Mouse (Mus musculus): ENCODE measurements around the gene Rasgrp3. TPM values are rescaled to one million over a fixed set of nuclear protein-coding genes. Genes with fewer than 3 reads are reported as not detected.

The Rasgrp3 gene
- polyA plus RNA-seq, 1 experiment from 2014 or later, result 9.8 TPM

GRCm38 (mm10) chr17:75498241-75498651, 62.5 kb downstream of the Rasgrp3 start:
- H3K9me3 ChIP-seq (ENCODE audit: control insufficient read depth, low read length), result no peaks in the 10 kb centered on the region
- WGBS, result 89% methylated on average over 6 of the region's 6 CpGs
- H3K4me2 ChIP-seq, result no peak overlapping the region
- no peaks in the 10 kb centered on the region for H3K36me3 ChIP-seq (ENCODE audit: control insufficient read depth, insufficient read depth, low read length)
- ATAC-seq (replicated peaks; ENCODE audit: low FRiP score) (no peak), DNase-seq (ENCODE audit: low spot score) (no peak)
- no peak overlapping the region for H3K27ac ChIP-seq (ENCODE audit: low read depth, low read length)
- no peaks in the 10 kb centered on the region for H3K4me1 ChIP-seq (replicated peaks; ENCODE audit: control insufficient read depth, insufficient read depth, low read length)
- H3K9ac ChIP-seq (ENCODE audit: low read depth, low read length), result no peak overlapping the region
- H3K27me3 ChIP-seq (replicated peaks; ENCODE audit: control insufficient read depth, insufficient read depth, low read length), result no peaks in the 10 kb centered on the region
- no peak overlapping the region for H3K4me3 ChIP-seq (ENCODE audit: low read depth, low read length)

GRCm38 (mm10) chr17:75503031-75503430, 67.3 kb downstream of the Rasgrp3 start:
- Histone ChIP-seq H3K4me3 (ENCODE audit: low read depth, low read length) (no peak overlapping the region), H3K36me3 (ENCODE audit: control insufficient read depth, insufficient read depth, low read length) (no peaks in the 10 kb centered on the region), H3K4me1 (replicated peaks; ENCODE audit: control insufficient read depth, insufficient read depth, low read length) (no peaks in the 10 kb centered on the region), H3K9ac (ENCODE audit: low read depth, low read length) (no peak overlapping the region), H3K27ac (ENCODE audit: low read depth, low read length) (no peak overlapping the region), H3K4me2 (no peak overlapping the region), H3K9me3 (ENCODE audit: control insufficient read depth, low read length) (no peaks in the 10 kb centered on the region), H3K27me3 (replicated peaks; ENCODE audit: control insufficient read depth, insufficient read depth, low read length) (no peaks in the 10 kb centered on the region)
- ATAC-seq (replicated peaks; ENCODE audit: low FRiP score) (no peak), DNase-seq (ENCODE audit: low spot score) (no peak)
- WGBS, result 87% methylated on average over 3 of the region's 3 CpGs

GRCm38 (mm10) chr17:75505053-75505452, 69.4 kb downstream of the Rasgrp3 start:
- Histone ChIP-seq H3K9me3 (ENCODE audit: control insufficient read depth, low read length) (no peaks in the 10 kb centered on the region), H3K36me3 (ENCODE audit: control insufficient read depth, insufficient read depth, low read length) (no peaks in the 10 kb centered on the region), H3K4me2 (no peak overlapping the region), H3K27me3 (replicated peaks; ENCODE audit: control insufficient read depth, insufficient read depth, low read length) (no peaks in the 10 kb centered on the region), H3K4me3 (ENCODE audit: low read depth, low read length) (no peak overlapping the region), H3K27ac (ENCODE audit: low read depth, low read length) (no peak overlapping the region), H3K9ac (ENCODE audit: low read depth, low read length) (no peak overlapping the region), H3K4me1 (replicated peaks; ENCODE audit: control insufficient read depth, insufficient read depth, low read length) (no peaks in the 10 kb centered on the region)
- ATAC-seq (replicated peaks; ENCODE audit: low FRiP score) (no peak), DNase-seq (ENCODE audit: low spot score) (no peak)
- WGBS, result 82% methylated on average over 5 of the region's 5 CpGs

GRCm38 (mm10) chr17:75506097-75506675, 70.5 kb downstream of the Rasgrp3 start:
- WGBS, result 85% methylated on average over 10 of the region's 10 CpGs
- DNase-seq (ENCODE audit: low spot score), result no peak
- H3K36me3 ChIP-seq (ENCODE audit: control insufficient read depth, insufficient read depth, low read length), result no peaks in the 10 kb centered on the region
- no peak overlapping the region for H3K4me2 ChIP-seq
- no peak overlapping the region for H3K4me3 ChIP-seq (ENCODE audit: low read depth, low read length)
- H3K9me3 ChIP-seq (ENCODE audit: control insufficient read depth, low read length), result no peaks in the 10 kb centered on the region
- no peak for ATAC-seq (replicated peaks; ENCODE audit: low FRiP score)
- H3K4me1 ChIP-seq (replicated peaks; ENCODE audit: control insufficient read depth, insufficient read depth, low read length), result no peaks in the 10 kb centered on the region
- H3K27ac ChIP-seq (ENCODE audit: low read depth, low read length), result no peak overlapping the region
- H3K9ac ChIP-seq (ENCODE audit: low read depth, low read length), result no peak overlapping the region
- no peaks in the 10 kb centered on the region for H3K27me3 ChIP-seq (replicated peaks; ENCODE audit: control insufficient read depth, insufficient read depth, low read length)

- Histone ChIP-seq H3K27me3 (replicated peaks; ENCODE audit: control insufficient read depth, insufficient read depth, low read length) (no peaks in the 10 kb centered on the region), H3K27ac (ENCODE audit: low read depth, low read length) (no peak overlapping the region), H3K4me3 (ENCODE audit: low read depth, low read length) (no peak overlapping the region), H3K4me2 (no peak overlapping the region), H3K4me1 (replicated peaks; ENCODE audit: control insufficient read depth, insufficient read depth, low read length) (no peaks in the 10 kb centered on the region), H3K9ac (ENCODE audit: low read depth, low read length) (no peak overlapping the region), H3K36me3 (ENCODE audit: control insufficient read depth, insufficient read depth, low read length) (no peaks in the 10 kb centered on the region), H3K9me3 (ENCODE audit: control insufficient read depth, low read length) (no peaks in the 10 kb centered on the region)
- WGBS, result 79% methylated on average over 10 of the region's 10 CpGs
- DNase-seq (ENCODE audit: low spot score) (no peak), ATAC-seq (replicated peaks; ENCODE audit: low FRiP score) (no peak)
These were observed 71.3 kb downstream of the Rasgrp3 start for GRCm38 (mm10) chr17:75506708-75507641.

- Histone ChIP-seq H3K4me3 (ENCODE audit: low read depth, low read length) (no peak overlapping the region), H3K36me3 (ENCODE audit: control insufficient read depth, insufficient read depth, low read length) (no peaks in the 10 kb centered on the region), H3K4me2 (no peak overlapping the region), H3K27ac (ENCODE audit: low read depth, low read length) (no peak overlapping the region), H3K4me1 (replicated peaks; ENCODE audit: control insufficient read depth, insufficient read depth, low read length) (no peaks in the 10 kb centered on the region), H3K9ac (ENCODE audit: low read depth, low read length) (no peak overlapping the region), H3K27me3 (replicated peaks; ENCODE audit: control insufficient read depth, insufficient read depth, low read length) (no peaks in the 10 kb centered on the region), H3K9me3 (ENCODE audit: control insufficient read depth, low read length) (no peaks in the 10 kb centered on the region)
- WGBS, result 90% methylated on average over 5 of the region's 5 CpGs
- DNase-seq (ENCODE audit: low spot score) (no peak), ATAC-seq (replicated peaks; ENCODE audit: low FRiP score) (no peak)
These were observed 73.6 kb downstream of the Rasgrp3 start for GRCm38 (mm10) chr17:75509257-75509656.

- WGBS, result 57% methylated on average over 4 of the region's 4 CpGs
- no peaks in the 10 kb centered on the region for H3K4me1 ChIP-seq (replicated peaks; ENCODE audit: control insufficient read depth, insufficient read depth, low read length)
- no peak overlapping the region for H3K4me2 ChIP-seq
- no peaks in the 10 kb centered on the region for H3K36me3 ChIP-seq (ENCODE audit: control insufficient read depth, insufficient read depth, low read length)
- ATAC-seq (replicated peaks; ENCODE audit: low FRiP score) (no peak), DNase-seq (ENCODE audit: low spot score) (no peak)
- no peaks in the 10 kb centered on the region for H3K9me3 ChIP-seq (ENCODE audit: control insufficient read depth, low read length)
- H3K4me3 ChIP-seq (ENCODE audit: low read depth, low read length), result no peak overlapping the region
- H3K27me3 ChIP-seq (replicated peaks; ENCODE audit: control insufficient read depth, insufficient read depth, low read length), result no peaks in the 10 kb centered on the region
- H3K27ac ChIP-seq (ENCODE audit: low read depth, low read length), result no peak overlapping the region
- no peak overlapping the region for H3K9ac ChIP-seq (ENCODE audit: low read depth, low read length)
These were observed 80.9 kb downstream of the Rasgrp3 start for GRCm38 (mm10) chr17:75516591-75516990.

GRCm38 (mm10) chr17:75518181-75518901, 82.6 kb downstream of the Rasgrp3 start:
- Histone ChIP-seq H3K4me2 (no peak overlapping the region), H3K36me3 (ENCODE audit: control insufficient read depth, insufficient read depth, low read length) (no peaks in the 10 kb centered on the region), H3K27me3 (replicated peaks; ENCODE audit: control insufficient read depth, insufficient read depth, low read length) (no peaks in the 10 kb centered on the region), H3K4me1 (replicated peaks; ENCODE audit: control insufficient read depth, insufficient read depth, low read length) (no peaks in the 10 kb centered on the region), H3K9me3 (ENCODE audit: control insufficient read depth, low read length) (no peaks in the 10 kb centered on the region), H3K27ac (ENCODE audit: low read depth, low read length) (no peak overlapping the region), H3K4me3 (ENCODE audit: low read depth, low read length) (no peak overlapping the region), H3K9ac (ENCODE audit: low read depth, low read length) (no peak overlapping the region)
- ATAC-seq (replicated peaks; ENCODE audit: low FRiP score), result no peak
- DNase-seq (ENCODE audit: low spot score), result no peak
- WGBS, result 35% methylated on average over 8 of the region's 8 CpGs
